Mouse (Mus musculus) heart, adult 2 months (tissue): Measurements from ENCODE around the gene Dnase2a.

Source experiments
- CTCF ChIP-seq: fragments of 200-600 bp; IDR thresholded peaks from 2 replicates; pipeline ENCODE4 v1.8.1; 2022; ENCODE audit warnings: antibody characterized with exemption, mild to moderate bottlenecking, moderate library complexity
- EP300 ChIP-seq: fragments of 200-500 bp; IDR thresholded peaks from 2 replicates; pipeline ENCODE4 v1.6.1; 2011; ENCODE audit warnings: low read depth, low read length, control low read depth; ENCODE audit not compliant: insufficient read depth
- POLR2A ChIP-seq: fragments of 200-500 bp; IDR thresholded peaks from 2 replicates; pipeline ENCODE4 v1.6.1; 2011; ENCODE audit warnings: mild to moderate bottlenecking, low read depth, low read length, control low read depth; ENCODE audit not compliant: insufficient read depth

- TF ChIP-seq POLR2A: no peak
- no peak for TF ChIP-seq CTCF
- no peak for TF ChIP-seq EP300
Observed at GRCm38 (mm10) chr8:84970913-84971312, 62.6 kb downstream of the Dnase2a start.
